Mouse (Mus musculus) thymus, adult 2 months (tissue): ENCODE measurements around the gene Ripply3.

Experiments
- CTCF ChIP-seq: fragments of 200-500 bp; IDR thresholded peaks from 2 replicates; pipeline ENCODE4 v1.5.1; 2012; ENCODE audit warnings: mild to moderate bottlenecking, control low read depth, low read length, moderate library complexity, borderline replicate concordance; ENCODE audit not compliant: control insufficient read depth, poor library complexity, insufficient read depth; ENCODE audit errors: extremely low read depth
- POLR2A ChIP-seq: fragments of 200-500 bp; IDR thresholded peaks from 2 replicates; pipeline ENCODE4 v1.6.1; 2012; ENCODE audit warnings: mild to moderate bottlenecking, low read length, control low read depth, moderate library complexity; ENCODE audit not compliant: control insufficient read depth, poor library complexity, insufficient read depth; ENCODE audit errors: extremely low read depth

DNA sequence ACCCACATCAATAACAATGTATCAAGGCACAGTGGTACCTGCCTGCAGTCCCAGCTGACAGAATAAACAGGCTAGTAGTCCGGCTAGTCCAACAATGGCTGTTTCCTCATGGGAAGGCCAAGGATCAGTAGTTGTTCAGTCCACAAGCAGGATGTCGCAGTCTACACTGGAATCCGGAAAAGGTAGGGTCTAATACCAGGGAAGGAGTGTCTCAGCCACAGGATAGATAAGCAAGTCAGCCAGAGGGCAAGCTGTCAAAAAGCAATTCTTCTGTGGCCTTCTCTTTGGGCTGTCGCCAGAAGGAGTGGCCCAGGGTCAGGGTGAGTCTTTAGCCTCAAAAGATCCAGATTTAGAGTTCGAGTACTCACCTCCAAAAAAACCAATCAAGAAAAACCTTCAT is 10.5 kb upstream of the Ripply3 start:
- TF ChIP-seq CTCF (no peak), POLR2A (no peak)
